Mouse (Mus musculus): Measurements from ENCODE around the gene Mrps2. TPM values are rescaled to one million over a fixed set of nuclear protein-coding genes. Genes with fewer than 3 reads are reported as not detected.

The Mrps2 gene
- polyA plus RNA-seq, 1 experiment from 2014 or later = 71.4 TPM

GRCm38 (mm10) chr2:28479208-28480204 is 11.6 kb downstream of the Mrps2 start:
- no peaks in the 10 kb centered on the region for H3K27me3 ChIP-seq (ENCODE audit: control insufficient read depth, insufficient read depth, low read length)
- no peak overlapping the region for H3K9ac ChIP-seq (replicated peaks; ENCODE audit: low read length)
- DNase-seq (ENCODE audit: low spot score) = no peak
- H3K4me2 ChIP-seq (ENCODE audit: low read depth, low read length) = no peak overlapping the region
- H3K4me1 ChIP-seq (ENCODE audit: control insufficient read depth, insufficient read depth, low read length) = no peaks in the 10 kb centered on the region
- no peak overlapping the region for H3K4me3 ChIP-seq (ENCODE audit: low read depth, low read length)
- no peaks in the 10 kb centered on the region for H3K36me3 ChIP-seq (replicated peaks; ENCODE audit: control insufficient read depth, insufficient read depth, low read depth, low read length)
- H3K9me3 ChIP-seq (replicated peaks; ENCODE audit: control insufficient read depth, low read length) = no peaks in the 10 kb centered on the region
- ATAC-seq (replicated peaks; ENCODE audit: insufficient number of reproducible peaks, low FRiP score, low TSS enrichment, low read depth) = no peak
- H3K27ac ChIP-seq (replicated peaks; ENCODE audit: low read depth, low read length) = no peak overlapping the region
- WGBS = 82% methylated on average over 20 of the region's 20 CpGs

- Histone ChIP-seq H3K9ac (replicated peaks; ENCODE audit: low read length) (no peak overlapping the region), H3K27ac (replicated peaks; ENCODE audit: low read depth, low read length) (no peak overlapping the region), H3K27me3 (ENCODE audit: control insufficient read depth, insufficient read depth, low read length) (no peaks in the 10 kb centered on the region), H3K4me1 (ENCODE audit: control insufficient read depth, insufficient read depth, low read length) (no peaks in the 10 kb centered on the region), H3K4me3 (ENCODE audit: low read depth, low read length) (no peak overlapping the region), H3K9me3 (replicated peaks; ENCODE audit: control insufficient read depth, low read length) (no peaks in the 10 kb centered on the region), H3K4me2 (ENCODE audit: low read depth, low read length) (no peak overlapping the region), H3K36me3 (replicated peaks; ENCODE audit: control insufficient read depth, insufficient read depth, low read depth, low read length) (no peaks in the 10 kb centered on the region)
- no peak for ATAC-seq (replicated peaks; ENCODE audit: insufficient number of reproducible peaks, low FRiP score, low TSS enrichment, low read depth)
- DNase-seq (ENCODE audit: low spot score) = no peak
- 78% methylated on average over 2 of the region's 2 CpGs for WGBS
These were observed 16.0 kb downstream of the Mrps2 start for GRCm38 (mm10) chr2:28483861-28484260.

GRCm38 (mm10) chr2:28494521-28494920 is 26.7 kb downstream of the Mrps2 start:
- Histone ChIP-seq H3K4me1 (ENCODE audit: control insufficient read depth, insufficient read depth, low read length) (no peaks in the 10 kb centered on the region), H3K9ac (replicated peaks; ENCODE audit: low read length) (no peak overlapping the region), H3K36me3 (replicated peaks; ENCODE audit: control insufficient read depth, insufficient read depth, low read depth, low read length) (no peaks in the 10 kb centered on the region), H3K4me2 (ENCODE audit: low read depth, low read length) (no peak overlapping the region), H3K9me3 (replicated peaks; ENCODE audit: control insufficient read depth, low read length) (no peaks in the 10 kb centered on the region), H3K27me3 (ENCODE audit: control insufficient read depth, insufficient read depth, low read length) (no peaks in the 10 kb centered on the region), H3K27ac (replicated peaks; ENCODE audit: low read depth, low read length) (no peak overlapping the region), H3K4me3 (ENCODE audit: low read depth, low read length) (no peak overlapping the region)
- WGBS = 82% methylated on average over 2 of the region's 2 CpGs
- DNase-seq (ENCODE audit: low spot score) = no peak
- no peak for ATAC-seq (replicated peaks; ENCODE audit: insufficient number of reproducible peaks, low FRiP score, low TSS enrichment, low read depth)

- no peak overlapping the region for H3K9ac ChIP-seq (replicated peaks; ENCODE audit: low read length)
- WGBS = 77% methylated on average over 14 of the region's 14 CpGs
- no peak overlapping the region for H3K4me2 ChIP-seq (ENCODE audit: low read depth, low read length)
- H3K36me3 ChIP-seq (replicated peaks; ENCODE audit: control insufficient read depth, insufficient read depth, low read depth, low read length) = no peaks in the 10 kb centered on the region
- H3K27ac ChIP-seq (replicated peaks; ENCODE audit: low read depth, low read length) = no peak overlapping the region
- DNase-seq (ENCODE audit: low spot score) (no peak), ATAC-seq (replicated peaks; ENCODE audit: insufficient number of reproducible peaks, low FRiP score, low TSS enrichment, low read depth) (no peak)
- no peaks in the 10 kb centered on the region for H3K4me1 ChIP-seq (ENCODE audit: control insufficient read depth, insufficient read depth, low read length)
- H3K4me3 ChIP-seq (ENCODE audit: low read depth, low read length) = no peak overlapping the region
- H3K27me3 ChIP-seq (ENCODE audit: control insufficient read depth, insufficient read depth, low read length) = no peaks in the 10 kb centered on the region
- H3K9me3 ChIP-seq (replicated peaks; ENCODE audit: control insufficient read depth, low read length) = no peaks in the 10 kb centered on the region
These were observed 27.4 kb downstream of the Mrps2 start for GRCm38 (mm10) chr2:28495207-28495756.

GRCm38 (mm10) chr2:28495801-28496595 is 28.1 kb downstream of the Mrps2 start:
- ATAC-seq (replicated peaks; ENCODE audit: insufficient number of reproducible peaks, low FRiP score, low TSS enrichment, low read depth) (no peak), DNase-seq (ENCODE audit: low spot score) (no peak)
- Histone ChIP-seq H3K36me3 (replicated peaks; ENCODE audit: control insufficient read depth, insufficient read depth, low read depth, low read length) (no peaks in the 10 kb centered on the region), H3K4me2 (ENCODE audit: low read depth, low read length) (no peak overlapping the region), H3K27ac (replicated peaks; ENCODE audit: low read depth, low read length) (no peak overlapping the region), H3K4me1 (ENCODE audit: control insufficient read depth, insufficient read depth, low read length) (no peaks in the 10 kb centered on the region), H3K9me3 (replicated peaks; ENCODE audit: control insufficient read depth, low read length) (no peaks in the 10 kb centered on the region), H3K9ac (replicated peaks; ENCODE audit: low read length) (no peak overlapping the region), H3K4me3 (ENCODE audit: low read depth, low read length) (no peak overlapping the region), H3K27me3 (ENCODE audit: control insufficient read depth, insufficient read depth, low read length) (no peaks in the 10 kb centered on the region)
- 85% methylated on average over 16 of the region's 16 CpGs for WGBS

- Histone ChIP-seq H3K27ac (replicated peaks; ENCODE audit: low read depth, low read length) (no peak within 1 kb of the TSS), H3K4me1 (ENCODE audit: control insufficient read depth, insufficient read depth, low read length) (no peaks in the 10 kb centered on the region), H3K9me3 (replicated peaks; ENCODE audit: control insufficient read depth, low read length) (no peaks in the 10 kb centered on the region), H3K36me3 (replicated peaks; ENCODE audit: control insufficient read depth, insufficient read depth, low read depth, low read length) (no peaks in the 10 kb centered on the region), H3K9ac (replicated peaks; ENCODE audit: low read length) (no peak within 1 kb of the TSS), H3K27me3 (ENCODE audit: control insufficient read depth, insufficient read depth, low read length) (no peaks in the 10 kb centered on the region), H3K4me2 (ENCODE audit: low read depth, low read length) (no peak within 1 kb of the TSS), H3K4me3 (ENCODE audit: low read depth, low read length) (no peak within 1 kb of the TSS)
- 81% methylated on average over 5 of the region's 5 CpGs for WGBS
- no peak for DNase-seq (ENCODE audit: low spot score)
- no peak for ATAC-seq (replicated peaks; ENCODE audit: insufficient number of reproducible peaks, low FRiP score, low TSS enrichment, low read depth)
These were observed 28.8 kb downstream of the Mrps2 start, which contains the start of gene Gbgt1 for GRCm38 (mm10) chr2:28496671-28497070. Gene Gbgt1, plus strand, starts transcription at chr2:28496891.

GRCm38 (mm10) chr2:28497561-28497960 is 29.7 kb downstream of the Mrps2 start:
- DNase-seq (ENCODE audit: low spot score) = no peak

More at GRCm38 (mm10) chr2:28497561-28497960, 29.7 kb downstream of the Mrps2 start:
- no peaks in the 10 kb centered on the region for H3K36me3 ChIP-seq (replicated peaks; ENCODE audit: control insufficient read depth, insufficient read depth, low read depth, low read length)
- ATAC-seq (replicated peaks; ENCODE audit: insufficient number of reproducible peaks, low FRiP score, low TSS enrichment, low read depth) = no peak
- H3K9ac ChIP-seq (replicated peaks; ENCODE audit: low read length) = no peak overlapping the region
- no peak overlapping the region for H3K4me2 ChIP-seq (ENCODE audit: low read depth, low read length)
- 83% methylated on average over 5 of the region's 5 CpGs for WGBS
- H3K9me3 ChIP-seq (replicated peaks; ENCODE audit: control insufficient read depth, low read length) = no peaks in the 10 kb centered on the region
- no peak overlapping the region for H3K27ac ChIP-seq (replicated peaks; ENCODE audit: low read depth, low read length)
- H3K4me1 ChIP-seq (ENCODE audit: control insufficient read depth, insufficient read depth, low read length) = no peaks in the 10 kb centered on the region
- no peaks in the 10 kb centered on the region for H3K27me3 ChIP-seq (ENCODE audit: control insufficient read depth, insufficient read depth, low read length)
- H3K4me3 ChIP-seq (ENCODE audit: low read depth, low read length) = no peak overlapping the region
